Mouse (Mus musculus) embryonic fibroblast, embryonic 13.5 days (primary cell): ENCODE data around the gene Agmat. TPM values are rescaled to one million over a fixed set of nuclear protein-coding genes. Genes with fewer than 3 reads are reported as not detected.
"Not testable (repeated sequence)": the region's sequence is repeated elsewhere in the genome, so short reads cannot be mapped to it uniquely, and the experiment has no call there.

Experiments used
- H3K27ac ChIP-seq: 2 replicates; pipeline ENCODE4 v1.5.1; 2012; ENCODE audit warnings: low read length, control low read depth, inconsistent platforms; ENCODE audit not compliant: insufficient read depth
- H3K4me1 ChIP-seq: 2 replicates; pipeline ENCODE4 v1.6.1; 2011; ENCODE audit warnings: low read length; ENCODE audit not compliant: control insufficient read depth, insufficient read depth
- H3K4me3 ChIP-seq: 2 replicates; pipeline ENCODE4 v1.5.1; 2011; ENCODE audit warnings: mild to moderate bottlenecking, control low read depth, low read length; ENCODE audit not compliant: insufficient read depth
- CTCF ChIP-seq: IDR thresholded peaks from 2 replicates; pipeline ENCODE4 v1.5.1; 2011; ENCODE audit warnings: mild to moderate bottlenecking, control low read depth, low read length, moderate library complexity, borderline replicate concordance; ENCODE audit not compliant: insufficient read depth
- POLR2A ChIP-seq: IDR thresholded peaks from 2 replicates; pipeline ENCODE4 v1.6.1; 2011; ENCODE audit warnings: low read depth, mild to moderate bottlenecking, control low read depth, low read length, moderate library complexity
- polyA plus RNA-seq: library from polyadenylated mRNA; stranded (reverse); fragments of >200 nt; gene quantifications from 2 replicates; pipeline ENCODE4 v1.2.4, GENCODE M21; 2011; ENCODE audit warnings: low read depth; ENCODE audit not compliant: missing spikeins, insufficient read length

Agmat gene
- polyA plus RNA-seq, 1 experiment = not detected

GRCm38 (mm10) chr4:141767353-141768036, 21.0 kb downstream of the Agmat start:
- H3K4me1 ChIP-seq = peaks cover 8% of the 10 kb centered on the region; the same call in 1 of the 2 replicates
- H3K4me3 ChIP-seq = no peak overlapping the region
- H3K27ac ChIP-seq = peak overlapping the region; percentile 85
- TF ChIP-seq POLR2A (peak; percentile 45; the same call in 1 of the 2 replicates), CTCF (no peak)

GRCm38 (mm10) chr4:141769501-141770160, 23.2 kb downstream of the Agmat start:
- Histone ChIP-seq H3K4me1 (peaks cover 8% of the 10 kb centered on the region; the same call in 1 of the 2 replicates), H3K27ac (no peak overlapping the region), H3K4me3 (no peak overlapping the region)
- no peak for TF ChIP-seq CTCF
- no peak for TF ChIP-seq POLR2A

GRCm38 (mm10) chr4:141771823-141772222, 25.4 kb downstream of the Agmat start:
- TF ChIP-seq POLR2A = no peak
- TF ChIP-seq CTCF = no peak
- H3K4me3 ChIP-seq = no peak overlapping the region
- peaks cover 6% of the 10 kb centered on the region; the same call in 1 of the 2 replicates for H3K4me1 ChIP-seq
- H3K27ac ChIP-seq = no peak overlapping the region

- not testable (repeated sequence) for H3K4me3 ChIP-seq, H3K4me1 ChIP-seq, H3K27ac ChIP-seq
These were observed 26.5 kb downstream of the Agmat start for GRCm38 (mm10) chr4:141773019-141773418.

GRCm38 (mm10) chr4:141779828-141780227, 33.4 kb downstream of the Agmat start:
- TF ChIP-seq POLR2A (no peak), CTCF (no peak)
- H3K4me1 ChIP-seq = no peaks in the 10 kb centered on the region
- no peak overlapping the region for H3K4me3 ChIP-seq
- H3K27ac ChIP-seq = no peak overlapping the region

- H3K4me1 ChIP-seq = no peaks in the 10 kb centered on the region
- TF ChIP-seq POLR2A (no peak), CTCF (no peak)
- no peak overlapping the region for H3K4me3 ChIP-seq
- H3K27ac ChIP-seq = no peak overlapping the region
These were observed 34.9 kb downstream of the Agmat start for GRCm38 (mm10) chr4:141781201-141781985.

- H3K27ac ChIP-seq = no peak overlapping the region
- TF ChIP-seq POLR2A (no peak), CTCF (no peak)
- no peaks in the 10 kb centered on the region for H3K4me1 ChIP-seq
- H3K4me3 ChIP-seq = no peak overlapping the region
These were observed 38.4 kb downstream of the Agmat start for GRCm38 (mm10) chr4:141784835-141785234.

GRCm38 (mm10) chr4:141786141-141786540, 39.7 kb downstream of the Agmat start:
- TF ChIP-seq POLR2A = no peak
- TF ChIP-seq CTCF = no peak
- Histone ChIP-seq H3K27ac (peak overlapping the region; percentile 81; the same call in 1 of the 2 replicates), H3K4me3 (no peak overlapping the region), H3K4me1 (no peaks in the 10 kb centered on the region)

GRCm38 (mm10) chr4:141787046-141787445, 40.6 kb downstream of the Agmat start:
- Histone ChIP-seq H3K4me1 (no peaks in the 10 kb centered on the region), H3K27ac (peak overlapping the region; percentile 81), H3K4me3 (no peak overlapping the region)
- TF ChIP-seq POLR2A (no peak), CTCF (no peak)
